Mouse (Mus musculus) adrenal gland, adult 10 weeks (tissue): Measurements from ENCODE around the gene Serpinf1. TPM values are rescaled to one million over a fixed set of nuclear protein-coding genes. Genes with fewer than 3 reads are reported as not detected.

Source experiments
- polyA plus RNA-seq: library from polyadenylated mRNA; stranded (reverse); fragments of 350-450 nt; fragmentation: Illumina TruSeq; extraction: RNeasy Lipid Tissue Mini Kit (QIAGEN cat#74804); gene quantifications from one replicate; pipeline ENCODE4 v1.2.3, GENCODE M21; 2014; ENCODE audit warnings: low read depth, low replicate concordance

The Serpinf1 gene
- 5.1 TPM for polyA plus RNA-seq

GRCm38 (mm10) chr11:75422013-75422792, at the start of gene Serpinf1:
Serpinf1 (minus strand) TSS chr11:75422701.

GRCm38 (mm10) chr11:75460844-75461742, 38.6 kb upstream of the Serpinf1 start, which contains the start of gene Tlcd2:
Tlcd2 (plus strand) TSS chr11:75461715.

GRCm38 (mm10) chr11:75453991-75454930, 31.8 kb upstream of the Serpinf1 start, which contains the start of gene Wdr81:
Wdr81 (minus strand) TSS chr11:75454717.

GRCm38 (mm10) chr11:75439363-75439762, 16.9 kb upstream of the Serpinf1 start, which contains the start of gene Serpinf2:
Serpinf2 (minus strand) TSS chr11:75439591.

Other genes with a start within 250 kb of the Serpinf1 start
- gene Ovca2, start 243.9 kb downstream of the Serpinf1 start, polyA plus RNA-seq = 32.4 TPM
- 0.99 TPM for gene Dph1, start 231.5 kb downstream of the Serpinf1 start, polyA plus RNA-seq
- 15.9 TPM for gene Rtn4rl1, start 228.9 kb downstream of the Serpinf1 start, polyA plus RNA-seq
- gene Rpa1, start 74.4 kb downstream of the Serpinf1 start, polyA plus RNA-seq = 44.3 TPM
- gene Smyd4, start 74.3 kb downstream of the Serpinf1 start, polyA plus RNA-seq = 5.8 TPM
- not detected for gene Serpinf2, start 16.9 kb upstream of the Serpinf1 start, polyA plus RNA-seq
- gene Wdr81, start 32.0 kb upstream of the Serpinf1 start, polyA plus RNA-seq = 0.23 TPM
- gene Tlcd2, start 39.0 kb upstream of the Serpinf1 start, polyA plus RNA-seq = 9.5 TPM
- gene Prpf8, start 64.1 kb upstream of the Serpinf1 start, polyA plus RNA-seq = 55.2 TPM
- gene Rilp, start 87.4 kb upstream of the Serpinf1 start, polyA plus RNA-seq = 0.93 TPM
- not detected for gene Scarf1, start 90.8 kb upstream of the Serpinf1 start, polyA plus RNA-seq
- 3.3 TPM for gene Slc43a2, start 109.0 kb upstream of the Serpinf1 start, polyA plus RNA-seq
- 269 TPM for gene Pitpna, start 165.4 kb upstream of the Serpinf1 start, polyA plus RNA-seq
- gene Inpp5k, start 208.3 kb upstream of the Serpinf1 start, polyA plus RNA-seq = 61.9 TPM
- gene Myo1c, start 227.8 kb upstream of the Serpinf1 start, polyA plus RNA-seq = 16.5 TPM